Mouse (Mus musculus): ENCODE measurements around the gene Mybbp1a. TPM values are rescaled to one million over a fixed set of nuclear protein-coding genes. Genes with fewer than 3 reads are reported as not detected.

Gene Mybbp1a
- 10 to 100 TPM; 58.7 to 62.8 TPM for total RNA-seq (2021)
- long read RNA-seq, experiment 1, full-length matches to known transcripts = 38 of 67 reads
- long read RNA-seq, experiment 1, partial matches to known transcripts = 20 of 67 reads
- long read RNA-seq, experiment 1, other reads (novel, unspliced or antisense) = 9 of 67 reads
- long read RNA-seq, experiment 2, full-length matches to known transcripts = 70 of 94 reads
- long read RNA-seq, experiment 2, partial matches to known transcripts = 21 of 94 reads
- long read RNA-seq, experiment 2, other reads (novel, unspliced or antisense) = 3 of 94 reads

DNA sequence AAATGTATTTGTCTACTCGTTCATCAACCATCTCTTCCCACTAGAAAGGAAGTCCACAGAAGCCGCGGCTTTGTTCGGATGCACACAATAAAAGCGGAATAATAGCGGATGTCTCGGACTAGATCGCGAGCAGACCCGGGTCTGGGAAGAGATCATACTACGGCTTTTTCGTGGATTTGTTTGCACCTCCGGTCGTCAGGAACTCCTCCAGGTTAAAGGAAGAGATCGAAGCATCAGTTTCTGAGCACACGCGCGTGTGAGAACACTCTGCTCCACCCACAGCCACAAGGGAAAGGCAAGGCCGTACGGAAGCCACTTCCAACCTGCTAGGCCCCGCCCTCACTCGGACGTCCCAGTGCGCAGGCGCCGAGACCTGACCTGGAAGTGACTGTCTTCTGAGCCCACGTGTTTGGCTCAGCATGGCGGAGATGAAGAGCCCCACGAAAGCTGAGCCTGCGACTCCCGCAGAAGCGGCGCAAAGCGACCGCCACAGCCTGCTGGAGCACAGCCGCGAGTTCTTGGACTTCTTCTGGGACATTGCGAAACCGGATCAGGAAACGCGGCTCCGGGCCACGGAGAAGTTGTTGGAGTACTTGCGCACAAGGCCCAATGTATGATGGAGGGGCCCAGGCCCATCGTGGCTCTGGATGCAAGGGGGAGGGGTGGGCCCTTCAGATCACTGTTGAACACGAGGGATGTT is at the start of gene Mybbp1a:
TSS of gene Mybbp1a (plus strand) at position 391 of the 700 bp plus-strand sequence.
- intact Hi-C loops (cut with DNase I; ENCODE audit: low total_unique reads) = no loop called here
- DNase-seq = peak; percentile 99

DNA sequence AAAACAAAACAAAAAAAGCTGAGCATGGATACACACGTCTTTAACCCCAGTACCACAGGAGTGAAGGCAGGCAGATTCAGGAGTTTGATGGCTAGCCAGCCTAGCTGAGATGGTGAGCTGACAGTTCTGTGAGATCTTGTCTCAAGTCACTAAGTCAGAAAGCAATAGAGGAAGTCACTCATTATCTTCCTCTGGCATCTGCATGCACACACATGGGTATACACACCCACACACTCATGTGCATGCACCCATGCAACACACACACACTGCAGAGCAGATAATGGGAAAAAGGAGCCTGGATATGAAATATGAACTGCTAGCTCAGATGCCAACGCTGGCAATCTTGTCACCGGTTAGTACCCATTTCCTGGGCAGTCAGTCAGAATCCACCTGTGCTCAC is 47.9 kb upstream of the Mybbp1a start:
- intact Hi-C loops (cut with DNase I; ENCODE audit: low total_unique reads) = no loop called here
- DNase-seq = no peak

DNA sequence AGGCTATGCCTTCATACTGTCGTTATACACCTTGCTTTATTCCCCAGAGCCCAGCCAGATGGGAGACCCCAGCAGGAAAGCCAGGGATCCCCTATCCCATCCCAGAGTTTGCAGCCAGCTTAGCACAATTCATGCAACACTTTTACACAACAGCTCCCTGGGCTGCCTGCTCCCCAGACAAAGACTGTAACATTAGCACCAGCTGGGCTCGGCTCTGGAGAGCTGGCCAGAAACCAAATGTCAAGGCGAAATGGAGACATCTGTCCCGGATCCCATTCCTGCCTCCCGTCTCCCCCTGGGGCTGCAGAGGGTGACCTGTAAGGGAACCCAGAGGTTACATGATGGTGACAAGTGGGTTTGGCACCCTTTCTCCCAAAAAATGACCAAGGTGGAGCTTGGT is 47.5 kb upstream of the Mybbp1a start:
- peak; percentile 67 for DNase-seq
- intact Hi-C loops (cut with DNase I; ENCODE audit: low total_unique reads) = no loop called here

DNA sequence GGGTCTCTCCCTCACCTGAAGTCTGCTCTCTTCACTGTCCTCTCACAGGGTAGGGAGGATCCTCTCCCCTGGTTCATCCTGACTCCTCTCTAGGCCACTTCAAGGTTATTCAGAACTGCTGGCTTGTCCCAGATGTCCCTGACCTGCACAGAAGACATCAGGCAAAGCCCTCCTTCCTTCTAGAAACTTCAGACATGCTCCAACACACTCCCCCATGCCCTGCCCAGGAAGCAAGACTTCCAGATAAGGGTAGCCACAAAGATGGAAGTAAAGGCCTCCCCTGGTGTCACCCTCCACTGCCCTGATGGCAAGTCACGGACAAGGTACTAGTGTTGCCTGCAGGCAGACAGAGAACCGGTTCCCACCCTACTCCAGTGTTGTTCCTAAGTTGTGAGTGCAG is 46.5 kb upstream of the Mybbp1a start:
- intact Hi-C loops (cut with DNase I; ENCODE audit: low total_unique reads) = no loop called here

DNA sequence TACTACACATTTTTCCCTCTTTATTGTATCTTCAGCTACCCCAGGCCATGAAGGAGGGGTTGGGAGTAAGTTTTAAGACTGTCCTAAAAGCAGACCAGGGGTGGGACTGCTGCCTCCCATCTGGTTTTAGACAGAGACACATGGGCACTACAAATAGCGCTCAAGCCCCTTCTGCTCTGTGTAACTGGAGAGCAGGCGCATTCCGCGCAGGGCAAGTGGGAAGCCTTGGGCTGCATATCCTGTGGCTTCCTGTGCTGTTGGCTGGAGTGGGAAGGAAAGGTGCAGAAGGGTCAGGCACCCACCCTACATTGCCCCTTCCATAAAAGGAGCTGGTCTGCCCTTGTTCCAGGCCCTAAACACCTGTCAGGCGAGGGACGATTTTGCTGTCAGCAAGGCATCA is 45.5 kb upstream of the Mybbp1a start:
- intact Hi-C loops (cut with DNase I; ENCODE audit: low total_unique reads) = no loop called here
- no peak for DNase-seq

More for the DNA sequence above, 46.5 kb upstream of the Mybbp1a start:
- DNase-seq = no peak

DNA sequence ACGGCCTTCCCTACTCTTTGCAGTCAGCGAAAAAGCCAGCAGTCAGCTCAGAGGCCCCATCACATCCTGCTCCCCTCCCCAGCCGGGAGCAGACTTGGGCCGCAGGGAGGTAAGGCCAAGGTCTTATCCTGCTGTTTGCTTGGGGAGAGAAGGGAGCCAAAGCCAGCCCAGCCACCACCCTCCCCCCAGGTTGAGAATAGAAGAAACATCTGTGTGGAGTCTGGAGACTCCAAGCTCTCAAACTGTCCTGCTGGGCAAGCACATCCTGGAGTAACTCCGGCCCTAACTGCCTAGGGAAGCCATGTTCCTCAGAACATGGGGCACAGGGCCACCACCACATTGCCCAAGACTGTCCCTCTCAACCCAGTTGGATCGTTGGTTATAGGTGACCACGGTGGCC is 44.5 kb upstream of the Mybbp1a start:
- intact Hi-C loops (cut with DNase I; ENCODE audit: low total_unique reads) = no loop called here

DNA sequence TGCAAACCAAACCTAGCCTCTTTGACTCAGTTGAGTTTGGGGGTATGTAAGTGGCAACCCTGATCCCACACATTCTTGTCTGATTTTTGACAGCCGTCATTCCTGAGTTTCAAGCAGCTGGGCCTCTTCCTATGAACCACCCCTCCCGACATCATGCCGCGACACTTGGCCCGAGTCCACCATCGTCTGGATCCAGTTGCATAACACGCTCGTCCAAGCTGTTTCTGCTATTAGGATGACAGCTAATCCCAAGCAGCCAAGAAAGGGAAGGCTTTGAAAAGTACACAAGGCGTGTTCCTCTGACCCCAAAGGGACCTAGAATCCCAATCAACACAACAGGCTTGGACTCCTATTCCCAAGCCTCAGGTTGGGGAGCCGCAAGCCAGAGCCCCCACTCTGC is 44.1 kb upstream of the Mybbp1a start:
- intact Hi-C loops (cut with DNase I; ENCODE audit: low total_unique reads) = no loop called here
- DNase-seq = peak; percentile 86

More for the DNA sequence above, 44.5 kb upstream of the Mybbp1a start:
- peak; percentile 57 for DNase-seq

DNA sequence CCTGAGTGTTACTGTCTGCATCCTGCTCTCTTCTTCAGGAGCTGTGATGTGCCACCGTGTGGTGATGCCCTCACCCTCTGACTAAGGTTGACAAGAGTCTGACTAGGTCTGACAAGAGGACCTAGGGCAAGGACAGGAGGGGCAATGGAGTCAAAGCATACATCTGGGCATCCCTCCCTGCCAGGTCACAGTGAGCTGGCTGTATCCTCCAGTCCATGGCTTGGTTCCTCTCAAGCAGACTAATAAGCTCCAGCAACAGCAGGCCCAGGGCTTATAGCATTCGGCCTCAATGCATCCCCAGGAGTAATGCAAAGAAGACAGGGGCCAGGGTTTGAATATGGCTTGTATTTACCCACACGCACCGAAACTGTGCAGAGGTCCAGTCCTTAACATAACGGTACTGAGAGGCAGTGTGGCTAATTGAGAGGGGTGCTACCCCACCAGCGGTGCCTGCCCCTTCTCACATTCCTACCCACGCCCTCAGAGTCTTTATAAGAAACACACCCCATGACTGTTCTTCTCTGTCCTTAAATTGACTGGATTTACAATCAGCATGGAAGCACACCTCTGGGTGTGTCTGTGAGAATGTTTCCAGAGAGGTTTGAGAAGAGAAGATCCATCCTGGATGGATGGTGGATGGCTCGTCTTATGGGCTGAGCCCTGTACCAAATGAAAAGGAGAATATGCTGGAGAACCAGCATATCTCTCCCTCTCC is 43.2 kb upstream of the Mybbp1a start:
- DNase-seq = no peak
- intact Hi-C loops (cut with DNase I; ENCODE audit: low total_unique reads) = no loop called here

DNA sequence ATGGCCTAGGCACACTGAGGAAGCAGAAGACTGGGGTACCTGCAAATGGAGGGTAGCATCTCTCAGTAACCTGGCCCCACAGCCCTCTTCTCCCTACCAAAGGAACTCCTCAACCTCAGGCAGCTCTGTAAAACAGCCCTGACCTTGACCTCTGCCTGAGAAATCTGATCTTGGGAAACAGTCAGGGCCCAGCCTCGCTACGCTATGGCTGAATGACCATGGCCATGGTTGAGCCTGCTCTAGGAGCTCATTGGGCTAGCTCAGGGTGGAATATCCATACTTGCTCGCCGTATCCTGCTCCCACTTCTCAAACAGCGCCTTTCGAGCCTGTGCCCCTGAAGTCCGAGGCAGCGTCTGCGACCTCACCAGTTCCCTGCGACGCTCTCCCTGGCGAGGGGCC is 40.1 kb upstream of the Mybbp1a start:
- no peak for DNase-seq
- intact Hi-C loops (cut with DNase I; ENCODE audit: low total_unique reads) = no loop called here

DNA sequence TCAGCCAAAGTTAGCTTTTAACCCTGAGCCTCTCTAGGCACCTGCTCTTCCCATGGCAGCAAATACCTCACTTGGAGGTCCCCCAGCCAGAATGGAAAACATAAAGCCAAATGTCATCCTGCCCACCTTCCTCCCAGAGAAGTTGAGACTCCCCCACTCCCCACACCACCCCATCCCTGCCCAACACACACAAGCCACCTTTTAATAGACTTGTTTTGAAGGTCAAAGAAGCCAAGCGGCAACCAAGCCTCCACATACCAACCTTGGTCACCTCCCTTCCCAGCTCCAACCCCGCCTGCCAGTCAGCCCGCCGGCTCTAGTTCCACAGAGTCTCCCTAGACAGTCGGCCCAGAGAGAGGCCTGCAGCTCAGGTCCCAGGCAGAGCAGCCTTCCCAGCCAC is 39.1 kb upstream of the Mybbp1a start:
- intact Hi-C loops (cut with DNase I; ENCODE audit: low total_unique reads) = no loop called here
- no peak for DNase-seq

DNA sequence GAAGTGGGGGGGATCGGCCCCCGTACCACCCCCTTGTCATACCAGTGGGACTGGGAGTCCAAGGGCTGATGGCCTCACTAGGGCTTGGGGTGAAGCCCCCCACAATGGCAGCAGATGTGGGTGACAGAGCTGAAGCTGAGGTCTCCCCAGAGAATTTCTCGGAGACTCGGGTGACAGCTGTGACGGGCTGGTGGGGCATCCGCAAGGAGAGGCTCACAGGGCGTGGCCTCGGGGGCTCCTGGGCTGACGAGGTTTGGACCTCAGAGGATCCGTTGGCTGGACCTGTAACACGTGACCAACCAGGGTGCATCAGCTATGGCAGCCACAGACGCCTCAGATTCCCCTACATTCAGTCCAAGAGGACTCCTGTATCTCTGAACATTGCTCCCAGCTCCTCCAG is 38.2 kb upstream of the Mybbp1a start:
- intact Hi-C loops (cut with DNase I; ENCODE audit: low total_unique reads) = no loop called here
- no peak for DNase-seq

DNA sequence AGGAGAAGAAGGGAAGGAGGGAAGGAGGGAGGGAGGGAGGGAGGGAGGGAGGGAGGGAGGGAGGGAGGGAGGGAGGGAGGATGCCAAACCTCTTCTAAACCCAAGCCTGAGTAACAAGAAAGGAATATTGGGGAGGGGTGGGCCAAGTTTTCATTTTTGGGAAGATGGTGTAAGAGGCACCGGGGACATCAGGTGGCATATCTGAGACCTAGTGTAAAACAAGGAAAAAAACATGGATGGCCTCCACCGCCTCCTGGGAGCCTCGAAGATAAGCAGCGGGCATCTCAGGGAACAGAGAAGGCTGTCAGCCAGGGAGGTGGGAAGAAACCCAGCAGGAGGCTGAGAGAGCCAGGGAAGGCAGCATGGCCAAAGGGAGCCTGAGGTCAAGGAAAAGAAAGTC is 35.6 kb upstream of the Mybbp1a start:
- intact Hi-C loops (cut with DNase I; ENCODE audit: low total_unique reads) = no loop called here
- no peak for DNase-seq

DNA sequence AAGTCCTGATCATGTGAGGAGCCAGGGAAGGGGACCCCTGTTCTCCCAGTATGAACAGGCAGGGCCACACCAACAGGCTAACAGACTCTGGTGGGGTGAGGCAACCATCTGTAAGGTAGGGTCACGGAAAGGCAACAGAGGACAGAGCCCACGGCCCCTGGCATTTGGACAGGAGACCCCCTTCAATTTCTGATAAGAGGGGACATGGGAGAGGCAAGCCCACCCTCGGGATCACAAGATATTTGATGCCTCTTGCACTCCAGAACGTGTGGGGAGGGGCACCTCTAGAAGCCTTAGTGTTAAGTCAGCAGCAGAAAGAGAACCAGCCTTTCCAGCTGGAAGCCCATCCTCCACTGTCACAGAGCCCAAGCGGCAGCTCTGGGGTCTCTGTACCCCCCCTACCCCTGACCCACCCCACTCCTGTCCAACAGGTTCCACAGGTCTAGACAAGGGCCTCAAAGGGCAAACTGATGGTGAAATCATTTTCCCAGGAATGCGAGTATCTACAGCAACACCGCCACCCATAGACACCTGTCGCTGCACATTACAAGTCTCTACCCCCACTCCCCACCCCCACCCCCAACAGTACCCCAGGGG is 35.0 kb upstream of the Mybbp1a start:
- DNase-seq = no peak
- intact Hi-C loops (cut with DNase I; ENCODE audit: low total_unique reads) = no loop called here

DNA sequence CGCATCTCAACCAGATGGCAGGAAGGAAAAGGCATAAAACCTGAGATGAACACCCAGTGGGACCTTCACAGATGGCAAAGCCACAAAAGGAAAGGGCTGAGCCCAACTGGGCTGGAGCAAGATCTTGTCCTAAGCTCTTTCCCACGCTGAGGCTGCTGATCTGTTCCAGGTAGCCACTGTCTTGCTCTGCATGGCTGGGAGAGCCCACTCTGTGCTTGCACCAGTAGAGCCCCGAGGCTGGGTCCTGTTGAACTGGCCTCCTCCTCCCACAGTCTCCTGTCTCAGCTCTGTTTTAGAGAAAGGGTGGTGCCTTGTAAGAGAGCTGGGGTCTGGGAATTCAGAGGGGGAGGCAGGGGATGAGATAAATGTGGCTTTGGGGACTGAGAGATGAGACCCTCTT is 34.1 kb upstream of the Mybbp1a start:
- intact Hi-C loops (cut with DNase I; ENCODE audit: low total_unique reads) = no loop called here

DNA sequence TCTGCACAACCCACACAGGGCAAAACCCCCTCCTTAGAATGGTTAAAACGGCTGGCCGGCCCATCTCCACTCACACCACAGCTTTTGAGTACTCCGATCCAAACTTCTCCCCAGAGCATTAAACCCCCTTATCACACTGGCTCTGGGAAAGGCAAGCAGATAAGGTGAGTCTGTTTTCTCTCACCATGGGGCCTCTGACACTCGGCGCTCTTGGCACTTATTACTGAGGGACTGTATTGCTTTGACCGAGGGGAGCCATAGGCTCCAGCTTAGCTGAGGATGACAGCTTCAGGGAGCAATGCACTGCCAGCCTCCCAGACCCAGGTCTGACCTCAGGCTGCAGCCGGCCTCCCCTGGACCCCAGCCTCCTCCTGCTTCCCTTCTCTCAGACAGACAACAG is 33.6 kb upstream of the Mybbp1a start:
- intact Hi-C loops (cut with DNase I; ENCODE audit: low total_unique reads) = no loop called here
- no peak for DNase-seq

More for the DNA sequence above, 34.1 kb upstream of the Mybbp1a start:
- no peak for DNase-seq

DNA sequence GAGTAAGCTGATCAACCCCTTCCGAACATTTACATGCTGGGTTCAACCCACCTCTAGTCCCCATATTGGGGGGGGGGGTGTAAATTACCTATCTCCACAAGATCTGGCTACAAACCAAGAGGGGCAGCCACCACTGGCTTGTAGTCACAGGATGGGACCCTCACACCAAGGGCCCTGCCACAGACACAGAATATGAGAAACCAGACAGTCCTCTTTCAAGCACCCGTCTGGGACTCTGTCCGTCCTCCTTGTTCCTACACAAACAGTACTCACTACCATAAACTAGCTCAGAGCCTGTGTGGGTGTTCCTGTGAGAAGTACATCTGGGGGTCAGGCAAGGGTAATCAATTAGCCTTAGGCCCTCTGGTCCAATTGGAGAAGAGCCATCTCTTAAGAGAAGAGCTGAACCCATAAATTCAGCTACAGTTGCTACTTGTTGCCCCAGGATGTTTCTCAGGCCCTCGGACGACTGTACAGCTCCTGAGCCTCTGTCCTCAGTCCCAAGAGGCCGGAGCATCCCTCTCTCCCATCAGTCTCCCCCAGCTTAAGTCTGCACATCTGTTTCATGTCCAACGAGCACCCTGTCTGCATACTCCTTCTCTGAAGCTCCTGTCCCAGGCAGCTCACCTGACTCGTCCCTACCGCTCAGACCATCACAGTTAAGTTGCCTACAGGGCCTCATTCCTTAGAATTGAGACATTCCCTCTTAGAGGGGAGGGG is 32.5 kb upstream of the Mybbp1a start:
- no peak for DNase-seq
- intact Hi-C loops (cut with DNase I; ENCODE audit: low total_unique reads) = no loop called here

DNA sequence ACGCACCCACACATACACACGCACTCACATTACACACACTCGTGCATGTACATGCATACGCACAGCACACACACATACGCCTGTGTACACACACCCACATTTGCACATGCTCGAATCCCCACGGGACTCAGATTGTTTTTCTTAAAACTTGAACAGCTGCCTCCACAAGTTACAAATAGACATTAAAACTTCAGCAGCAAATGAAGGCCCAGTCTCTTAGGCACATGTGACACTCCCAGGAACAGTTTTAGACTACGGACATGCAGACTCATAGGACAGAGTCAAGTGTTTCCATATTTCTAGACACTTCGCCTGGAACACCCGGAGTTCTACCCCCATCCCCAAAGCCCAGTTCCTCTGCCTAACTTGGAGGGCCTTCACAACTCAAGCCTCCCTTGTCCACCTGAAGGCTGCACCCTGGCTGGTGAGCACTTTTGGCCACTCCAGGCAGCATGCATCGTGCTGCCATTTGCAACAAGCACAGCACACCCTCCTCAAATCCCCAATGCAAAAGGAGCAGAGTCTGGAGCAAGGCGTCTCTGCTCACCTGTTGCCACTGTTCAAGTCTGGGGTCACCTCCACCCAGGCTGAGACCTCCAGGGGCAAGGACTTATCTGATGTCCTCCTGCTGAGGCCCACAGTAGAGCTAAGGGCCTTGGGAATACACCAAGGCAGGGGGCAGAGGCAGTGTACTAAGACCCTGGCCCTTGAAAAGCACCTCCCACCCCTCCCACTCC is 31.3 kb upstream of the Mybbp1a start:
- intact Hi-C loops (cut with DNase I; ENCODE audit: low total_unique reads) = loop anchor here (5.0 kb wide), 1 partner anchor 53 kb away; no protein-coding TSS in a partner anchor
- no peak for DNase-seq

DNA sequence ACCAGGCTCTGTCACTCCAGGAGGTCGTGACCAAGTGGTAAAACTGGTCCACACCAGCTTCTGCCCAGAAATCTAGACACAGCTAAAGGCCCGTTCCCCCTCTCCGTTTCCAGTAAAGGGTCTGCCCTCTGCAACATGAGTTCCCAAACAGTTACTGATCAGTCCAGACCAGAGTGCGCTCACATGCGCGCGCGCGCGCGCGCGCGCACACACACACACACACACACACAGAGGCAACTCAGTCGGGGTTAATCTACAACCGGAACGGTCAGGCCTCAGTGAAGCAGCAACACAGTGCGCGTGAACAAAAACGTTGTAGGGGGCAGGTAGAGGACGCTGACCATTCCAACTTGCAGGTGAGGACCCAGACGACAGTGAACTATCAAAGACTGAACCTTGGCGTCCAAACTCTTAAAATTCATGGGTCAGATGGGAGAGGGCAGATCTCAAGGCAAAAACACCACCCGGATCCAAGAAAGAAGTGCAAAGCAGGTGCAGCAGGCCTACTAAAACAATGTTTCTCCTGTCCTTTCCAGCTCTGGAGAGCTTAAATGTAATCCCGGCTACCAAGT is 30.5 kb upstream of the Mybbp1a start:
- DNase-seq = no peak
- intact Hi-C loops (cut with DNase I; ENCODE audit: low total_unique reads) = loop anchor here (5.0 kb wide), 1 partner anchor 53 kb away; no protein-coding TSS in a partner anchor

Measured in gastrocnemius, postnatal 14 days (tissue).